Mouse (Mus musculus) cortical plate, adult 2 months (tissue): ENCODE data around the gene Nptx1.

Experiments
- CTCF ChIP-seq: fragments of 200-500 bp; IDR thresholded peaks from 2 replicates; pipeline ENCODE4 v1.5.1; 2011; ENCODE audit warnings: mild to moderate bottlenecking, control low read depth, low read length; ENCODE audit not compliant: insufficient read depth; ENCODE audit errors: extremely low read depth
- POLR2A ChIP-seq: fragments of 200-500 bp; IDR thresholded peaks from 2 replicates; pipeline ENCODE4 v1.6.1; 2011; ENCODE audit warnings: mild to moderate bottlenecking, low read length, control low read depth; ENCODE audit not compliant: insufficient read depth; ENCODE audit errors: extremely low read depth

DNA sequence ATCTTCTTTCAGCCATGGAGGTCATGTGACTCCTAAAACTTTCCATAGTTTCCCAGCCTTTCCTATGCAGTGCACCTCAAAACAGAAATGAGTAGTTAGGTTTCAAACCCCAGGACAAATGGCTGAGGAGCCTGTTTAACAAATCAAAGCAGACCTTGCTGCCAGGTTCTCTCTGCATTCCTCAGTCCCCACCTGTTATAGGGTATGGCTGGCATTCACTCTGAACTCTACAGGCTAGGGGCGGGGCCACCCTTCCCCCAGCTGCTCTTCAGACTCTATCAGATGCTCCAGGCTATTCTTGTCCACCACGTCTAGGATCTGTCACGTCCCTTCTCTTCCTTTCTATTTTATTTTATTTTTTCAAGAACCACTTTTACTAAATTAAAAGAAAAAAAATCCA is 46.4 kb upstream of the Nptx1 start:
- no peak for TF ChIP-seq CTCF
- no peak for TF ChIP-seq POLR2A
